Mouse (Mus musculus) liver, adult 2 months (tissue): ENCODE results near the gene Obscn.

Experiments used
- CTCF ChIP-seq: fragments of 200-500 bp; IDR thresholded peaks from 2 replicates; pipeline ENCODE4 v1.5.1; 2011; ENCODE audit warnings: low read depth, low read length, control low read depth
- POLR2A ChIP-seq: fragments of 200-500 bp; IDR thresholded peaks from 2 replicates; pipeline ENCODE4 v1.6.1; 2011; ENCODE audit warnings: low read length, control low read depth; ENCODE audit not compliant: insufficient read depth; ENCODE audit errors: extremely low read depth

GRCm38 (mm10) chr11:59134373-59134997 lies 1.7 kb downstream of the Obscn start:
- no peak for TF ChIP-seq CTCF
- TF ChIP-seq POLR2A, result no peak
